Mouse (Mus musculus) midbrain, embryonic 11.5 days (tissue): ENCODE data around the gene Prmt1. TPM values are rescaled to one million over a fixed set of nuclear protein-coding genes. Genes with fewer than 3 reads are reported as not detected.

Experiments used
- ATAC-seq: fragments of 200-750 bp; cut with Nextera tagmentation; 2 replicates; pipeline ENCODE4 v1.8.0; 2017; ENCODE audit warnings: moderate TSS enrichment, moderate library complexity; ENCODE audit not compliant: low FRiP score
- DNase-seq: peaks from one replicate; pipeline ENCODE4 v3.0.0; 2015; ENCODE audit warnings: low spot score; ENCODE audit errors: missing footprints
- H3K27ac ChIP-seq: fragments of 300-500 bp; sonication (generic); 2 replicates; pipeline ENCODE4 v1.5.1; 2014; ENCODE audit warnings: low read depth, low read length
- H3K27me3 ChIP-seq: fragments of 300-500 bp; sonication (generic); 2 replicates; pipeline ENCODE4 v1.6.1; 2014; ENCODE audit warnings: mild to moderate bottlenecking, low read length, moderate library complexity, mixed read lengths; ENCODE audit not compliant: control insufficient read depth, insufficient read depth
- H3K36me3 ChIP-seq: fragments of 300-500 bp; sonication (generic); 2 replicates; pipeline ENCODE4 v1.6.1; 2014; ENCODE audit warnings: mild to moderate bottlenecking, low read length, moderate library complexity, mixed read lengths; ENCODE audit not compliant: control insufficient read depth, insufficient read depth
- H3K4me1 ChIP-seq: fragments of 300-500 bp; sonication (generic); 2 replicates; pipeline ENCODE4 v1.6.1; 2014; ENCODE audit warnings: low read length; ENCODE audit not compliant: control insufficient read depth, insufficient read depth
- H3K4me2 ChIP-seq: fragments of 300-500 bp; sonication (generic); 2 replicates; pipeline ENCODE4 v1.6.1; 2014; ENCODE audit warnings: mild to moderate bottlenecking, moderate library complexity
- H3K4me3 ChIP-seq: fragments of 300-500 bp; sonication (generic); 2 replicates; pipeline ENCODE4 v1.5.1; 2014; ENCODE audit warnings: low read depth, low read length
- H3K9ac ChIP-seq: fragments of 300-500 bp; sonication (generic); 2 replicates; pipeline ENCODE4 v1.6.1; 2014; ENCODE audit warnings: low read length
- H3K9me3 ChIP-seq: fragments of 300-500 bp; sonication (generic); 2 replicates; pipeline ENCODE4 v1.6.1; 2016; ENCODE audit warnings: low read length; ENCODE audit not compliant: control insufficient read depth
- WGBS: fragments of 180-500 bp; shearing (Covaris S2); extraction: QIAGEN DNeasy Blood & Tissue Kit; methylation state at CpG from one replicate; pipeline ENCODE4 v1.1.7; 2014; 5-methylcytosine and 5-hydroxymethylcytosine counted together
- polyA plus RNA-seq: library from polyadenylated mRNA; unstranded; fragments of >200 nt; fragmentation: Nextera tagmentation; extraction: Ambion mirVana; gene quantifications from 2 replicates; pipeline ENCODE4 v1.2.1, GENCODE M21; 2014

Gene Prmt1
- polyA plus RNA-seq, 1 experiment from 2014 or later = 281 TPM

- no peaks in the 10 kb centered on the region for H3K9me3 ChIP-seq
- no peak overlapping the region for H3K9ac ChIP-seq
- 56% methylated on average over 14 of the region's 14 CpGs for WGBS
- no peak overlapping the region for H3K27ac ChIP-seq
- ATAC-seq = no peak
- no peaks in the 10 kb centered on the region for H3K36me3 ChIP-seq
- H3K27me3 ChIP-seq = peaks cover 21% of the 10 kb centered on the region
- DNase-seq = no peak
- H3K4me2 ChIP-seq = no peak overlapping the region
- H3K4me1 ChIP-seq = peaks cover 6% of the 10 kb centered on the region; the same call in 1 of the 2 replicates
- no peak overlapping the region for H3K4me3 ChIP-seq
Measured at GRCm38 (mm10) chr7:44953561-44953960, 32.8 kb downstream of the Prmt1 start.

GRCm38 (mm10) chr7:44952611-44953306 is 33.6 kb downstream of the Prmt1 start:
- ATAC-seq (peak; percentile 89), DNase-seq (peak; percentile 98)
- WGBS = 8% methylated on average over 24 of the region's 24 CpGs
- H3K36me3 ChIP-seq = no peaks in the 10 kb centered on the region
- H3K4me3 ChIP-seq = peak overlapping the region; percentile 41
- H3K4me2 ChIP-seq = peak overlapping the region; percentile 82
- peak overlapping the region; percentile 72 for H3K9ac ChIP-seq
- peaks cover 21% of the 10 kb centered on the region for H3K27me3 ChIP-seq
- H3K4me1 ChIP-seq = peaks cover 6% of the 10 kb centered on the region; the same call in 1 of the 2 replicates
- no peak overlapping the region for H3K27ac ChIP-seq
- H3K9me3 ChIP-seq = no peaks in the 10 kb centered on the region

- peak; percentile 56 for ATAC-seq
Measured at GRCm38 (mm10) chr7:44951960-44952359, 34.4 kb downstream of the Prmt1 start.

GRCm38 (mm10) chr7:44949922-44950321 is 36.4 kb downstream of the Prmt1 start:
- Histone ChIP-seq H3K4me2 (no peak overlapping the region), H3K9me3 (no peaks in the 10 kb centered on the region), H3K27me3 (peaks cover 21% of the 10 kb centered on the region), H3K27ac (no peak overlapping the region), H3K4me1 (peaks cover 6% of the 10 kb centered on the region; the same call in 1 of the 2 replicates), H3K36me3 (no peaks in the 10 kb centered on the region), H3K9ac (no peak overlapping the region), H3K4me3 (no peak overlapping the region)
- 80% methylated on average over 6 of the region's 6 CpGs for WGBS
- no peak for DNase-seq
- no peak for ATAC-seq

More at GRCm38 (mm10) chr7:44951960-44952359, 34.4 kb downstream of the Prmt1 start:
- H3K4me2 ChIP-seq = peak overlapping the region; percentile 82
- peak overlapping the region; percentile 72 for H3K9ac ChIP-seq
- H3K36me3 ChIP-seq = no peaks in the 10 kb centered on the region
- no peak overlapping the region for H3K27ac ChIP-seq
- WGBS = under 1% methylated on average over 10 of the region's 10 CpGs
- no peaks in the 10 kb centered on the region for H3K9me3 ChIP-seq
- H3K27me3 ChIP-seq = peaks cover 21% of the 10 kb centered on the region
- H3K4me1 ChIP-seq = peaks cover 6% of the 10 kb centered on the region; the same call in 1 of the 2 replicates
- no peak for DNase-seq
- peak overlapping the region; percentile 41 for H3K4me3 ChIP-seq

GRCm38 (mm10) chr7:44942904-44943303 is 43.5 kb downstream of the Prmt1 start, which contains the start of gene Tsks:
Tsks (plus strand) TSS chr7:44943204.
- no peak within 1 kb of the TSS for H3K4me3 ChIP-seq
- WGBS = 71% methylated on average over 7 of the region's 7 CpGs
- H3K9me3 ChIP-seq = no peaks in the 10 kb centered on the region
- no peaks in the 10 kb centered on the region for H3K4me1 ChIP-seq
- no peak within 1 kb of the TSS for H3K27ac ChIP-seq
- DNase-seq = no peak
- no peak within 1 kb of the TSS for H3K9ac ChIP-seq
- no peak within 1 kb of the TSS for H3K4me2 ChIP-seq
- H3K36me3 ChIP-seq = no peaks in the 10 kb centered on the region
- H3K27me3 ChIP-seq = no peaks in the 10 kb centered on the region
- no peak for ATAC-seq

- Histone ChIP-seq H3K36me3 (no peaks in the 10 kb centered on the region), H3K27ac (no peak overlapping the region), H3K4me3 (no peak overlapping the region), H3K27me3 (no peaks in the 10 kb centered on the region), H3K9ac (no peak overlapping the region), H3K4me2 (no peak overlapping the region), H3K4me1 (no peaks in the 10 kb centered on the region), H3K9me3 (no peaks in the 10 kb centered on the region)
- ATAC-seq = no peak
- no peak for DNase-seq
- WGBS = 87% methylated on average over 4 of the region's 4 CpGs
Measured at GRCm38 (mm10) chr7:44938680-44939079, 47.7 kb downstream of the Prmt1 start.

GRCm38 (mm10) chr7:44929204-44930151 is 56.9 kb downstream of the Prmt1 start, which contains the start of gene Ap2a1:
Ap2a1 (minus strand) TSS chr7:44929496.
- Histone ChIP-seq H3K9me3 (no peaks in the 10 kb centered on the region), H3K36me3 (no peaks in the 10 kb centered on the region), H3K4me1 (peaks cover 13% of the 10 kb centered on the region), H3K4me3 (peak within 1 kb of the TSS; percentile 97), H3K27me3 (no peaks in the 10 kb centered on the region), H3K4me2 (peak within 1 kb of the TSS; percentile 60), H3K9ac (peak within 1 kb of the TSS; percentile 93), H3K27ac (peak within 1 kb of the TSS; percentile 91)
- peak; percentile 100 for ATAC-seq
- DNase-seq = peak; percentile 99
- WGBS = under 1% methylated on average over 84 of the region's 84 CpGs

- WGBS = 0% methylated on average over 1 of the region's 1 CpGs
- Histone ChIP-seq H3K4me2 (peak overlapping the region; percentile 60), H3K27ac (no peak overlapping the region), H3K36me3 (0 out of 2 replicates have a peak, but pooled peaks cover 3% of the 10 kb centered on the region), H3K4me1 (peaks cover 13% of the 10 kb centered on the region), H3K27me3 (no peaks in the 10 kb centered on the region), H3K9me3 (no peaks in the 10 kb centered on the region), H3K4me3 (peak overlapping the region; percentile 97), H3K9ac (peak overlapping the region; percentile 93)
- ATAC-seq = no peak
- DNase-seq = no peak
Measured at GRCm38 (mm10) chr7:44928570-44928969, 57.8 kb downstream of the Prmt1 start.
